ENCODE assay signal across 20 mouse cellular contexts in the genomic region with DNA sequence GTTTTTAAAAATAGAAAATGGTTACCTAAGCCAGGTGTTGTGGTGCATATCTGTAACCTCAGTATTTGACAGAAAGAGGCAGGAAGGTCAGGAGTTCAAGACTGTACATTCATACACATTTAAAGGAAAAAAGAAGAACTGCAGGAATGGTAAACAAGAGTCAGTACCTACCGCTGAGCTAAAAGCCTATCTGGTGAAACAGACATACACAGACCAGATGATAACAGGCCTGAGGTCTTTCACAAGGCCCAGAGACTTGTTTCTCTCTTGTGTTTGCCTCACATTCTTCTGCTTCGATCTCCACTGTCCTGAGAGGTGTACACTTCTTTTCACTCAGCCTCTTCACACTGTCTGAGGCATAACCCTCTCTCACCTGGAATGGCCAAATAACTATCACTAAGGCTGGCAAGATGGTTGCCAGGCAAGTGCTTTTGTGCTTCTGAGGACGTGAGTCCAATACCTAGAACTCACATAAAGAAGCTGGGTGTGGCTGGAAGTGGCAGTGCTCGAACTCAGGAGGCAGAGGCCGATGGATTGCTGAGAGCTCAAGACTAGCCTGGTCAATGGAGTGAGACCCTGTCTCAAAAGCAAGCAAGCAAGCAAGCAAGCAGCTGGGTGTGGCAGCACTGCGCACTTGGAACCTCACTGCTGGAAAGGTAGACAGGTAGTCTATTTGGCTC. TPM values are rescaled to one million over a fixed set of nuclear protein-coding genes. Genes with fewer than 3 reads are reported as not detected.
DNase-seq lines count a peak whose midpoint lies in the region; ATAC-seq and TF ChIP-seq lines count a peak whose summit lies in the region.
"Had no signal": no experiment of that assay in that cellular context is flagged by ENCODE, and none has a peak within 500 bp of the region (broad histone marks: within the 10 kb centered on the region; RNA-seq: fewer than 3 reads in every experiment).

No protein-coding gene starts in this region.

- no peak for DNase-seq in forebrain, embryonic 10.5 days (ENCODE audit: extremely low spot score, low spot score)
- DNase-seq in stomach, postnatal 0 days (ENCODE audit: low spot score), result no peak
- no peak for DNase-seq in gastrocnemius, postnatal 10 days
- DNase-seq in ovary, postnatal 10 days (ENCODE audit: low spot score), result no peak
- DNase-seq: adrenal gland, postnatal 10 days; cerebellum, adult 18-20 months; cerebellum, postnatal 25 days; kidney, adult 2 months; kidney, postnatal 25 days had no signal

- no peak overlapping the region for H3K4me2 ChIP-seq in forebrain, embryonic 12.5 days
- no peak overlapping the region for H3K4me2 ChIP-seq in stomach, embryonic 15.5 days
- no peak overlapping the region for H3K4me2 ChIP-seq in stomach, postnatal 0 days (replicated peaks; ENCODE audit: low read depth)
- peak overlapping the region; percentile 52 for H3K4me2 ChIP-seq in liver, embryonic 12.5 days
- H3K4me2 ChIP-seq: embryonic facial prominence, embryonic 15.5 days; forebrain, embryonic 15.5 days; heart, embryonic 15.5 days; midbrain, embryonic 12.5 days; neural tube, embryonic 13.5 days had no signal

- H3K27me3 ChIP-seq in forebrain, embryonic 10.5 days (ENCODE audit: poor library complexity, severe bottlenecking), result no peaks in the 10 kb centered on the region
- H3K27me3 ChIP-seq in forebrain, embryonic 12.5 days, result no peaks in the 10 kb centered on the region
- H3K27me3 ChIP-seq in stomach, embryonic 15.5 days (replicated peaks), result no peaks in the 10 kb centered on the region
- no peaks in the 10 kb centered on the region for H3K27me3 ChIP-seq in stomach, postnatal 0 days (ENCODE audit: control insufficient read depth, insufficient read depth, low read length)
- no peaks in the 10 kb centered on the region for H3K27me3 ChIP-seq in liver, embryonic 12.5 days (replicated peaks)
- H3K27me3 ChIP-seq: embryonic facial prominence, embryonic 15.5 days; forebrain, embryonic 15.5 days; heart, embryonic 15.5 days; midbrain, embryonic 12.5 days; neural tube, embryonic 13.5 days had no signal

- WGBS in forebrain, embryonic 10.5 days, result 90% methylated on average over 6 of the region's 6 CpGs
- WGBS in forebrain, embryonic 12.5 days, result 89% methylated on average over 6 of the region's 6 CpGs
- 91% methylated on average over 6 of the region's 6 CpGs for WGBS in stomach, embryonic 15.5 days
- WGBS in stomach, postnatal 0 days, result 89% methylated on average over 6 of the region's 6 CpGs
- 34% methylated on average over 6 of the region's 6 CpGs for WGBS in liver, embryonic 12.5 days (ENCODE audit: insufficient replicate concordance)

- H3K9ac ChIP-seq in forebrain, embryonic 12.5 days, result no peak overlapping the region
- H3K9ac ChIP-seq in stomach, embryonic 15.5 days, result no peak overlapping the region
- H3K9ac ChIP-seq in stomach, postnatal 0 days (ENCODE audit: low read length), result no peak overlapping the region
- H3K9ac ChIP-seq in liver, embryonic 12.5 days, result peak overlapping the region; percentile 45
- H3K9ac ChIP-seq: embryonic facial prominence, embryonic 15.5 days; forebrain, embryonic 15.5 days; heart, embryonic 15.5 days; midbrain, embryonic 12.5 days; neural tube, embryonic 13.5 days had no signal

- TF ChIP-seq EP300 in stomach, postnatal 0 days (optimal IDR thresholded peaks at IDR 0.05), result no peak

- no peaks in the 10 kb centered on the region for H3K4me1 ChIP-seq in forebrain, embryonic 10.5 days
- no peaks in the 10 kb centered on the region for H3K4me1 ChIP-seq in forebrain, embryonic 12.5 days
- no peaks in the 10 kb centered on the region for H3K4me1 ChIP-seq in stomach, embryonic 15.5 days
- H3K4me1 ChIP-seq in stomach, postnatal 0 days (replicated peaks; ENCODE audit: control insufficient read depth, insufficient read depth), result no peaks in the 10 kb centered on the region
- peaks cover 48% of the 10 kb centered on the region for H3K4me1 ChIP-seq in liver, embryonic 12.5 days
- H3K4me1 ChIP-seq: embryonic facial prominence, embryonic 15.5 days; forebrain, embryonic 15.5 days; heart, embryonic 15.5 days; midbrain, embryonic 12.5 days; neural tube, embryonic 13.5 days had no signal

- ATAC-seq in forebrain, embryonic 12.5 days (ENCODE audit: low FRiP score), result no peak
- ATAC-seq in stomach, embryonic 15.5 days (ENCODE audit: insufficient read depth, low FRiP score, low read depth), result peak; percentile 65; the same call in 1 of the 2 replicates
- ATAC-seq in stomach, postnatal 0 days (ENCODE audit: low FRiP score, low TSS enrichment), result no peak
- ATAC-seq in liver, embryonic 12.5 days, result peak; percentile 92
- peak; percentile 67 for ATAC-seq in megakaryocyte-erythroid progenitor cell, adult 5-6 weeks (replicated peaks; ENCODE audit: low FRiP score, low TSS enrichment, poor library complexity, severe bottlenecking)
- ATAC-seq: activated CD4-positive, CD25-positive, alpha-beta regulatory T cell, adult 4 months; forebrain, embryonic 15.5 days had no signal

- TF ChIP-seq CTCF in stomach, postnatal 0 days (IDR thresholded peaks at IDR 0.05; ENCODE audit: low read depth), result no peak

- no peaks in the 10 kb centered on the region for H3K9me3 ChIP-seq in forebrain, embryonic 10.5 days
- H3K9me3 ChIP-seq in forebrain, embryonic 12.5 days, result no peaks in the 10 kb centered on the region
- H3K9me3 ChIP-seq in stomach, embryonic 15.5 days, result no peaks in the 10 kb centered on the region
- no peaks in the 10 kb centered on the region for H3K9me3 ChIP-seq in stomach, postnatal 0 days (ENCODE audit: control insufficient read depth, low read length)
- no peaks in the 10 kb centered on the region for H3K9me3 ChIP-seq in liver, embryonic 12.5 days (replicated peaks)
- H3K9me3 ChIP-seq: embryonic facial prominence, embryonic 15.5 days; forebrain, embryonic 15.5 days; heart, embryonic 15.5 days; midbrain, embryonic 12.5 days; neural tube, embryonic 13.5 days had no signal

- peaks cover 89% of the 10 kb centered on the region for H3K36me3 ChIP-seq in forebrain, embryonic 10.5 days (replicated peaks)
- H3K36me3 ChIP-seq in forebrain, embryonic 12.5 days (replicated peaks), result peaks cover 86% of the 10 kb centered on the region
- peaks cover 57% of the 10 kb centered on the region for H3K36me3 ChIP-seq in stomach, embryonic 15.5 days
- H3K36me3 ChIP-seq in stomach, postnatal 0 days (ENCODE audit: control insufficient read depth, insufficient read depth, low read length), result peaks cover 28% of the 10 kb centered on the region
- peaks cover 89% of the 10 kb centered on the region for H3K36me3 ChIP-seq in liver, embryonic 12.5 days

- H3K27ac ChIP-seq in forebrain, embryonic 10.5 days, result peak overlapping the region; percentile 31; the same call in 1 of the 2 replicates
- H3K27ac ChIP-seq in forebrain, embryonic 12.5 days, result no peak overlapping the region
- H3K27ac ChIP-seq in stomach, embryonic 15.5 days, result no peak overlapping the region
- H3K27ac ChIP-seq in stomach, postnatal 0 days (replicated peaks), result no peak overlapping the region
- H3K27ac ChIP-seq in liver, embryonic 12.5 days, result peak overlapping the region; percentile 92
- H3K27ac ChIP-seq: embryonic facial prominence, embryonic 15.5 days; forebrain, embryonic 15.5 days; heart, embryonic 15.5 days; macrophage; midbrain, embryonic 12.5 days; neural tube, embryonic 13.5 days had no signal

- H3K4me3 ChIP-seq in forebrain, embryonic 10.5 days, result no peak overlapping the region
- H3K4me3 ChIP-seq in forebrain, embryonic 12.5 days (replicated peaks), result no peak overlapping the region
- H3K4me3 ChIP-seq in stomach, embryonic 15.5 days (replicated peaks), result no peak overlapping the region
- H3K4me3 ChIP-seq in stomach, postnatal 0 days (ENCODE audit: low read depth, low read length), result no peak overlapping the region
- H3K4me3 ChIP-seq in liver, embryonic 12.5 days, result no peak overlapping the region
- H3K4me3 ChIP-seq: embryonic facial prominence, embryonic 15.5 days; forebrain, embryonic 15.5 days; heart, embryonic 15.5 days; midbrain, embryonic 12.5 days; neural tube, embryonic 13.5 days had no signal

RNA-seq across cellular contexts. Expression of a gene that starts 8.7 kb away (rescaled TPM):
- polyA plus RNA-seq in forebrain, embryonic 10.5 days (2016; fragmentation: Nextera tagmentation; extraction: Ambion mirVana), result 44.7 and 46.9 TPM in 2 replicates
- polyA plus RNA-seq in forebrain, embryonic 12.5 days (2016; fragmentation: Nextera tagmentation; extraction: Ambion mirVana), result 47.8 and 49.7 TPM in 2 replicates
- 70.3 and 71.6 TPM in 2 replicates for polyA plus RNA-seq in stomach, embryonic 15.5 days (2015; fragmentation: Nextera tagmentation; extraction: Ambion mirVana)
- polyA plus RNA-seq in stomach, postnatal 0 days (2015; fragmentation: Nextera tagmentation; extraction: Ambion mirVana), result 84.3 and 85.0 TPM in 2 replicates
- 46.1 and 48.7 TPM in 2 replicates for polyA plus RNA-seq in liver, embryonic 12.5 days (2016; fragmentation: Nextera tagmentation; extraction: Ambion mirVana)
- total RNA-seq in megakaryocyte-erythroid progenitor cell, adult 5-6 weeks (2014; fragmentation: Nextera tagmentation), result 103 and 130 TPM in 2 replicates
- total RNA-seq in megakaryocyte-erythroid progenitor cell, adult 5-6 weeks (2017), result 63.3 and 66.2 TPM in 2 replicates
- 10 to 100 TPM; 66.1 to 71.3 TPM for total RNA-seq in gastrocnemius, postnatal 10 days (2021)

RNA-seq across cellular contexts. Expression of a gene that starts 11.6 kb away (rescaled TPM):
- 154 and 156 TPM in 2 replicates for polyA plus RNA-seq in forebrain, embryonic 10.5 days (2016; fragmentation: Nextera tagmentation; extraction: Ambion mirVana)
- polyA plus RNA-seq in forebrain, embryonic 12.5 days (2016; fragmentation: Nextera tagmentation; extraction: Ambion mirVana), result 145 and 147 TPM in 2 replicates
- 76.6 and 89.1 TPM in 2 replicates for polyA plus RNA-seq in stomach, embryonic 15.5 days (2015; fragmentation: Nextera tagmentation; extraction: Ambion mirVana)
- 56.2 and 58.6 TPM in 2 replicates for polyA plus RNA-seq in stomach, postnatal 0 days (2015; fragmentation: Nextera tagmentation; extraction: Ambion mirVana)
- polyA plus RNA-seq in liver, embryonic 12.5 days (2016; fragmentation: Nextera tagmentation; extraction: Ambion mirVana), result 69.9 and 75.2 TPM in 2 replicates
- 67.7 and 103 TPM in 2 replicates for total RNA-seq in megakaryocyte-erythroid progenitor cell, adult 5-6 weeks (2014; fragmentation: Nextera tagmentation)
- total RNA-seq in megakaryocyte-erythroid progenitor cell, adult 5-6 weeks (2017), result 80.0 and 86.8 TPM in 2 replicates
- 10 to 100 TPM; 15.9 to 16.5 TPM for total RNA-seq in gastrocnemius, postnatal 10 days (2021)

RNA-seq across cellular contexts. Expression of a gene that starts 13.2 kb away (rescaled TPM):
- polyA plus RNA-seq in forebrain, embryonic 10.5 days (2016; fragmentation: Nextera tagmentation; extraction: Ambion mirVana), result 3.4 and 3.8 TPM in 2 replicates
- 7.2 and 7.4 TPM in 2 replicates for polyA plus RNA-seq in forebrain, embryonic 12.5 days (2016; fragmentation: Nextera tagmentation; extraction: Ambion mirVana)
- 9.9 and 11.9 TPM in 2 replicates for polyA plus RNA-seq in stomach, embryonic 15.5 days (2015; fragmentation: Nextera tagmentation; extraction: Ambion mirVana)
- polyA plus RNA-seq in stomach, postnatal 0 days (2015; fragmentation: Nextera tagmentation; extraction: Ambion mirVana), result 2.9 and 3.1 TPM in 2 replicates
- polyA plus RNA-seq in liver, embryonic 12.5 days (2016; fragmentation: Nextera tagmentation; extraction: Ambion mirVana), result 1.6 and 1.7 TPM in 2 replicates
- total RNA-seq in megakaryocyte-erythroid progenitor cell, adult 5-6 weeks (2014; fragmentation: Nextera tagmentation), result 0.79 and 1.2 TPM in 2 replicates
- 0.08 TPM in 1 of 2 replicates, not detected in the other for total RNA-seq in megakaryocyte-erythroid progenitor cell, adult 5-6 weeks (2017)
- total RNA-seq in gastrocnemius, postnatal 10 days (2021), result 1 to 10 TPM; 2.9 to 3.4 TPM

RNA-seq across cellular contexts. Expression of a gene that starts 26.0 kb away (rescaled TPM):
- 21.9 and 22.0 TPM in 2 replicates for polyA plus RNA-seq in forebrain, embryonic 10.5 days (2016; fragmentation: Nextera tagmentation; extraction: Ambion mirVana)
- 13.1 and 16.9 TPM in 2 replicates for polyA plus RNA-seq in forebrain, embryonic 12.5 days (2016; fragmentation: Nextera tagmentation; extraction: Ambion mirVana)
- polyA plus RNA-seq in stomach, embryonic 15.5 days (2015; fragmentation: Nextera tagmentation; extraction: Ambion mirVana), result 10.4 and 11.4 TPM in 2 replicates
- 3.8 and 4.1 TPM in 2 replicates for polyA plus RNA-seq in stomach, postnatal 0 days (2015; fragmentation: Nextera tagmentation; extraction: Ambion mirVana)
- polyA plus RNA-seq in liver, embryonic 12.5 days (2016; fragmentation: Nextera tagmentation; extraction: Ambion mirVana), result 7.8 and 8.4 TPM in 2 replicates
- 9.1 and 15.6 TPM in 2 replicates for total RNA-seq in megakaryocyte-erythroid progenitor cell, adult 5-6 weeks (2014; fragmentation: Nextera tagmentation)
- total RNA-seq in megakaryocyte-erythroid progenitor cell, adult 5-6 weeks (2017), result 8.3 and 8.5 TPM in 2 replicates
- total RNA-seq in gastrocnemius, postnatal 10 days (2021), result 1 to 10 TPM; 4.7 to 5.1 TPM

RNA-seq across cellular contexts. Expression of a gene that starts 26.0 kb away (rescaled TPM):
- polyA plus RNA-seq in forebrain, embryonic 10.5 days (2016; fragmentation: Nextera tagmentation; extraction: Ambion mirVana), result 21.4 and 22.7 TPM in 2 replicates
- polyA plus RNA-seq in forebrain, embryonic 12.5 days (2016; fragmentation: Nextera tagmentation; extraction: Ambion mirVana), result 16.8 and 19.3 TPM in 2 replicates
- 13.6 and 15.2 TPM in 2 replicates for polyA plus RNA-seq in stomach, embryonic 15.5 days (2015; fragmentation: Nextera tagmentation; extraction: Ambion mirVana)
- 6.5 and 6.7 TPM in 2 replicates for polyA plus RNA-seq in stomach, postnatal 0 days (2015; fragmentation: Nextera tagmentation; extraction: Ambion mirVana)
- 16.1 and 16.9 TPM in 2 replicates for polyA plus RNA-seq in liver, embryonic 12.5 days (2016; fragmentation: Nextera tagmentation; extraction: Ambion mirVana)
- 18.1 and 19.7 TPM in 2 replicates for total RNA-seq in megakaryocyte-erythroid progenitor cell, adult 5-6 weeks (2014; fragmentation: Nextera tagmentation)
- 30.6 and 38.4 TPM in 2 replicates for total RNA-seq in megakaryocyte-erythroid progenitor cell, adult 5-6 weeks (2017)
- total RNA-seq in gastrocnemius, postnatal 10 days (2021), result 1 to 10 TPM; 4.8 to 6.0 TPM

Comparison
In these comparisons a context has a peak if more than half of its experiments do, and no peak if none do; other contexts are left out.
1. H3K27ac ChIP-seq: peak in forebrain, embryonic 10.5 days (single experiment) and liver, embryonic 12.5 days (single experiment); none in forebrain, embryonic 12.5 days (single experiment), stomach, embryonic 15.5 days (single experiment) and stomach, postnatal 0 days (single experiment).
2. ATAC-seq: peak in stomach, embryonic 15.5 days (single experiment), liver, embryonic 12.5 days (single experiment) and megakaryocyte-erythroid progenitor cell, adult 5-6 weeks (single experiment); none in forebrain, embryonic 12.5 days (single experiment) and stomach, postnatal 0 days (single experiment).